Mouse (Mus musculus): Measurements from ENCODE around the gene Otud1. TPM values are rescaled to one million over a fixed set of nuclear protein-coding genes. Genes with fewer than 3 reads are reported as not detected.

The Otud1 gene
- polyA plus RNA-seq, 1 experiment from 2014 or later: 0.80 TPM

GRCm38 (mm10) chr2:19645182-19645581 is 12.4 kb upstream of the Otud1 start:
- Histone ChIP-seq H3K4me3 (ENCODE audit: low read depth, low read length) (no peak overlapping the region), H3K27me3 (ENCODE audit: control insufficient read depth, insufficient read depth, low read length) (no peaks in the 10 kb centered on the region), H3K4me1 (replicated peaks; ENCODE audit: control insufficient read depth, insufficient read depth, low read length) (no peaks in the 10 kb centered on the region), H3K9me3 (ENCODE audit: control insufficient read depth, low read length) (no peaks in the 10 kb centered on the region), H3K36me3 (ENCODE audit: control insufficient read depth, insufficient read depth, low read length) (no peaks in the 10 kb centered on the region), H3K4me2 (ENCODE audit: low read depth, low read length, severe bottlenecking) (no peak overlapping the region), H3K9ac (ENCODE audit: low read length) (no peak overlapping the region), H3K27ac (ENCODE audit: low read depth, low read length) (no peak overlapping the region)
- ATAC-seq (replicated peaks; ENCODE audit: low FRiP score) (no peak), DNase-seq (ENCODE audit: low spot score) (no peak)
- WGBS: 83% methylated on average over 2 of the region's 2 CpGs

GRCm38 (mm10) chr2:19646144-19646543 is 11.4 kb upstream of the Otud1 start:
- H3K27me3 ChIP-seq (ENCODE audit: control insufficient read depth, insufficient read depth, low read length): no peaks in the 10 kb centered on the region
- no peak overlapping the region for H3K27ac ChIP-seq (ENCODE audit: low read depth, low read length)
- ATAC-seq (replicated peaks; ENCODE audit: low FRiP score) (no peak), DNase-seq (ENCODE audit: low spot score) (no peak)
- no peak overlapping the region for H3K4me2 ChIP-seq (ENCODE audit: low read depth, low read length, severe bottlenecking)
- no peak overlapping the region for H3K4me3 ChIP-seq (ENCODE audit: low read depth, low read length)
- H3K9me3 ChIP-seq (ENCODE audit: control insufficient read depth, low read length): no peaks in the 10 kb centered on the region
- H3K36me3 ChIP-seq (ENCODE audit: control insufficient read depth, insufficient read depth, low read length): no peaks in the 10 kb centered on the region
- H3K4me1 ChIP-seq (replicated peaks; ENCODE audit: control insufficient read depth, insufficient read depth, low read length): no peaks in the 10 kb centered on the region
- WGBS: 80% methylated on average over 4 of the region's 4 CpGs
- no peak overlapping the region for H3K9ac ChIP-seq (ENCODE audit: low read length)

GRCm38 (mm10) chr2:19646910-19647309 is 10.6 kb upstream of the Otud1 start:
- H3K9ac ChIP-seq (ENCODE audit: low read length): no peak overlapping the region
- no peaks in the 10 kb centered on the region for H3K4me1 ChIP-seq (replicated peaks; ENCODE audit: control insufficient read depth, insufficient read depth, low read length)
- no peak for ATAC-seq (replicated peaks; ENCODE audit: low FRiP score)
- no peak overlapping the region for H3K4me2 ChIP-seq (ENCODE audit: low read depth, low read length, severe bottlenecking)
- no peaks in the 10 kb centered on the region for H3K36me3 ChIP-seq (ENCODE audit: control insufficient read depth, insufficient read depth, low read length)
- 37% methylated on average over 1 of the region's 1 CpGs for WGBS
- no peak overlapping the region for H3K27ac ChIP-seq (ENCODE audit: low read depth, low read length)
- H3K9me3 ChIP-seq (ENCODE audit: control insufficient read depth, low read length): no peaks in the 10 kb centered on the region
- H3K27me3 ChIP-seq (ENCODE audit: control insufficient read depth, insufficient read depth, low read length): no peaks in the 10 kb centered on the region
- no peak for DNase-seq (ENCODE audit: low spot score)
- no peak overlapping the region for H3K4me3 ChIP-seq (ENCODE audit: low read depth, low read length)

- no peak overlapping the region for H3K4me3 ChIP-seq (ENCODE audit: low read depth, low read length)
These were observed 1.1 kb upstream of the Otud1 start for GRCm38 (mm10) chr2:19656436-19656835.

GRCm38 (mm10) chr2:19657881-19658589 is 483 bp downstream of the Otud1 start:
- Histone ChIP-seq H3K4me2 (ENCODE audit: low read depth, low read length, severe bottlenecking) (peak overlapping the region; percentile 87), H3K9ac (ENCODE audit: low read length) (peak overlapping the region; percentile 67), H3K9me3 (ENCODE audit: control insufficient read depth, low read length) (no peaks in the 10 kb centered on the region), H3K4me3 (ENCODE audit: low read depth, low read length) (peak overlapping the region; percentile 66), H3K27me3 (ENCODE audit: control insufficient read depth, insufficient read depth, low read length) (peaks cover 14% of the 10 kb centered on the region), H3K27ac (ENCODE audit: low read depth, low read length) (peak overlapping the region; percentile 57), H3K4me1 (replicated peaks; ENCODE audit: control insufficient read depth, insufficient read depth, low read length) (peaks cover 2% of the 10 kb centered on the region; the same call in 1 of the 2 replicates), H3K36me3 (ENCODE audit: control insufficient read depth, insufficient read depth, low read length) (no peaks in the 10 kb centered on the region)
- ATAC-seq (replicated peaks; ENCODE audit: low FRiP score) (peak; percentile 87), DNase-seq (ENCODE audit: low spot score) (peak; percentile 84)
- under 1% methylated on average over 79 of the region's 108 CpGs for WGBS

More at GRCm38 (mm10) chr2:19656436-19656835, 1.1 kb upstream of the Otud1 start:
- ATAC-seq (replicated peaks; ENCODE audit: low FRiP score) (no peak), DNase-seq (ENCODE audit: low spot score) (no peak)
- H3K9me3 ChIP-seq (ENCODE audit: control insufficient read depth, low read length): no peaks in the 10 kb centered on the region
- H3K27ac ChIP-seq (ENCODE audit: low read depth, low read length): no peak overlapping the region
- H3K9ac ChIP-seq (ENCODE audit: low read length): no peak overlapping the region
- H3K27me3 ChIP-seq (ENCODE audit: control insufficient read depth, insufficient read depth, low read length): peaks cover 14% of the 10 kb centered on the region
- WGBS: 12% methylated on average over 5 of the region's 5 CpGs
- no peaks in the 10 kb centered on the region for H3K36me3 ChIP-seq (ENCODE audit: control insufficient read depth, insufficient read depth, low read length)
- H3K4me1 ChIP-seq (replicated peaks; ENCODE audit: control insufficient read depth, insufficient read depth, low read length): peaks cover 2% of the 10 kb centered on the region; the same call in 1 of the 2 replicates
- peak overlapping the region; percentile 87; the same call in 1 of the 2 replicates for H3K4me2 ChIP-seq (ENCODE audit: low read depth, low read length, severe bottlenecking)

- peak; percentile 62 for DNase-seq (ENCODE audit: low spot score)
- peak overlapping the region; percentile 66 for H3K4me3 ChIP-seq (ENCODE audit: low read depth, low read length)
- no peak overlapping the region for H3K27ac ChIP-seq (ENCODE audit: low read depth, low read length)
- H3K36me3 ChIP-seq (ENCODE audit: control insufficient read depth, insufficient read depth, low read length): no peaks in the 10 kb centered on the region
- no peaks in the 10 kb centered on the region for H3K9me3 ChIP-seq (ENCODE audit: control insufficient read depth, low read length)
- peaks cover 2% of the 10 kb centered on the region; the same call in 1 of the 2 replicates for H3K4me1 ChIP-seq (replicated peaks; ENCODE audit: control insufficient read depth, insufficient read depth, low read length)
- no peak for ATAC-seq (replicated peaks; ENCODE audit: low FRiP score)
- 3% methylated on average over 42 of the region's 49 CpGs for WGBS
- peak overlapping the region; percentile 87 for H3K4me2 ChIP-seq (ENCODE audit: low read depth, low read length, severe bottlenecking)
- H3K27me3 ChIP-seq (ENCODE audit: control insufficient read depth, insufficient read depth, low read length): peaks cover 14% of the 10 kb centered on the region
- peak overlapping the region; percentile 67 for H3K9ac ChIP-seq (ENCODE audit: low read length)
These were observed 1.3 kb downstream of the Otud1 start for GRCm38 (mm10) chr2:19658661-19659384.

GRCm38 (mm10) chr2:19660875-19661274 is 3.3 kb downstream of the Otud1 start:
- Histone ChIP-seq H3K9ac (ENCODE audit: low read length) (no peak overlapping the region), H3K9me3 (ENCODE audit: control insufficient read depth, low read length) (no peaks in the 10 kb centered on the region), H3K4me1 (replicated peaks; ENCODE audit: control insufficient read depth, insufficient read depth, low read length) (peaks cover 7% of the 10 kb centered on the region), H3K27me3 (ENCODE audit: control insufficient read depth, insufficient read depth, low read length) (peaks cover 14% of the 10 kb centered on the region), H3K36me3 (ENCODE audit: control insufficient read depth, insufficient read depth, low read length) (no peaks in the 10 kb centered on the region), H3K27ac (ENCODE audit: low read depth, low read length) (no peak overlapping the region), H3K4me2 (ENCODE audit: low read depth, low read length, severe bottlenecking) (no peak overlapping the region), H3K4me3 (ENCODE audit: low read depth, low read length) (no peak overlapping the region)
- DNase-seq (ENCODE audit: low spot score) (no peak), ATAC-seq (replicated peaks; ENCODE audit: low FRiP score) (no peak)

- Histone ChIP-seq H3K9ac (ENCODE audit: low read length) (no peak overlapping the region), H3K9me3 (ENCODE audit: control insufficient read depth, low read length) (no peaks in the 10 kb centered on the region), H3K4me3 (ENCODE audit: low read depth, low read length) (no peak overlapping the region), H3K4me1 (replicated peaks; ENCODE audit: control insufficient read depth, insufficient read depth, low read length) (peaks cover 7% of the 10 kb centered on the region), H3K36me3 (ENCODE audit: control insufficient read depth, insufficient read depth, low read length) (no peaks in the 10 kb centered on the region), H3K4me2 (ENCODE audit: low read depth, low read length, severe bottlenecking) (no peak overlapping the region), H3K27me3 (ENCODE audit: control insufficient read depth, insufficient read depth, low read length) (peaks cover 12% of the 10 kb centered on the region), H3K27ac (ENCODE audit: low read depth, low read length) (no peak overlapping the region)
- WGBS: 84% methylated on average over 4 of the region's 4 CpGs
- no peak for ATAC-seq (replicated peaks; ENCODE audit: low FRiP score)
- no peak for DNase-seq (ENCODE audit: low spot score)
These were observed 5.7 kb downstream of the Otud1 start for GRCm38 (mm10) chr2:19663146-19663848.

All from forebrain, embryonic 11.5 days (tissue).